Mouse (Mus musculus) retina, embryonic 14.5 days (tissue): ENCODE measurements around the gene Tmem135.
"Not testable (repeated sequence)": the region's sequence is repeated elsewhere in the genome, so short reads cannot be mapped to it uniquely, and the experiment has no call there.

ENCODE experiments used
- DNase-seq: peaks from one replicate; pipeline ENCODE4 v3.0.0-alpha.2; 2015; ENCODE audit warnings: low spot score

Gene Tmem135

GRCm38 (mm10) chr7:89322741-89323140, 81.3 kb downstream of the Tmem135 start:
- not testable (repeated sequence) for DNase-seq

GRCm38 (mm10) chr7:89319351-89319750, 84.7 kb downstream of the Tmem135 start:
- no peak for DNase-seq

- DNase-seq = not testable (repeated sequence)
Observed at GRCm38 (mm10) chr7:89317088-89317487, 86.9 kb downstream of the Tmem135 start.

GRCm38 (mm10) chr7:89316112-89316511, 87.9 kb downstream of the Tmem135 start:
- DNase-seq = no peak

- no peak for DNase-seq
Observed at GRCm38 (mm10) chr7:89311555-89311954, 92.5 kb downstream of the Tmem135 start.

GRCm38 (mm10) chr7:89308926-89309325, 95.1 kb downstream of the Tmem135 start:
- no peak for DNase-seq

- DNase-seq = no peak
Observed at GRCm38 (mm10) chr7:89308238-89308637, 95.8 kb downstream of the Tmem135 start.

DNA sequence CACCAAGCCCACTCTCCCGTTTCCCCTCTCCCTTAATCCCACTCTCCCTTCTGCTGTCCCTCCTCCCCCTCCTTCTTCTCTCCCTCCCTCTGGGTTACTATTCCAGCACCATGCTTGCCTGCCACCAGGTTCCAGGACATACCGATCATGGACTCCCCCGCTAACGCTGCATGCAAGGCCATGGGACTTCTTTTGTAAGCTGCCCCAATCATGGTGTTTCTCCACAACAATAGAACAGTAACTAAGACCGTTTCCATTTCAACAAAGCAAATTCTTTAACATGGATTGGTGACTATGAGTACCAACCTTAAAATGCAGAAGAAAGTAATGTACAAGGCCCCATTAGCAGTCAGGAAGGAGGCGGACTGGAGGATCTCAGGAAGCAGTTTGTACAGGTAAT, 97.2 kb downstream of the Tmem135 start:
- no peak for DNase-seq

- DNase-seq = no peak
Observed at GRCm38 (mm10) chr7:89304958-89305357, 99.1 kb downstream of the Tmem135 start.

DNA sequence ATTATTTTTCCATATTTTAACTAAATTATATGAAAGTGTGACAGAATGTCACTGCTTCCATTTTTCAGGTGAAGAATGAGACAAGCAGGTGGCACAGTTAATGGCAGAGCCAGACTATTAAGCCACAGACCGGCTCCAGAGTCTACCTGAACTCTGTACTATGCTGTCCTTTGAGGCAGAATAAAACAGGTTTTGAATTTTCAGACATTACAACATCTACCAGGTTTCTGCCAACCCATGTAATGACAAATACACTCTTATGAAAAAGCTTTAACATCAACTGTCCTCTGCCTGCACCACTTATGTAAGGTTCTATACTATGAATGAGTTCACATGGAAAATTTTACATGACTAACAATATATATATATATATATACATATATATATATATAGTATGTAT, 100.3 kb downstream of the Tmem135 start:
- DNase-seq = no peak

DNA sequence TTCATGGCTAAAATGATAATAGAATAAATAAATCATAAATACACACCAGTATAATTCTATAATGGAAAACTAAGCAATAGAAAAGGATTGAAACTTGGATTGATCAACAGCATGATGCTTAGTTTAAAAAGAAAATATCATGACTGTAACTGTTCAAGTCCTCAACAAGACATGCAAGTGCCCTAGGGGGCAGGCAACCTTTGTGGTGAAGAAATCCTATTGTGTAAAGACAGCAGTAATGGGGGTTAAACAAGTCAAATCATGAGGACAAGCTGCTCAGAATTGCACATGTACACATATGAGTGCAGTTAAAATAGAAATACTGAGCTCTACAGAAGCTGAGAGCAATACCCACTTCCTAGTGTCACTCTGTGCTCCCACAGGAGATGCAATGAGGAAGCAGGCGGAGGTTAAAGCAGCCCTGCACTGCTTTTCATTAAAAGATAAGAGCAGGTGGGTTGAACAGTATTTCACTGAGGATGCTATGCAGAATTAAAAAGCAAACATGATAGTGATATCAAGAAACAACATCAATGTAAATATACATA, 105.0 kb downstream of the Tmem135 start:
- DNase-seq = no peak

- DNase-seq = no peak
Observed at GRCm38 (mm10) chr7:89296941-89297340, 107.1 kb downstream of the Tmem135 start.

DNA sequence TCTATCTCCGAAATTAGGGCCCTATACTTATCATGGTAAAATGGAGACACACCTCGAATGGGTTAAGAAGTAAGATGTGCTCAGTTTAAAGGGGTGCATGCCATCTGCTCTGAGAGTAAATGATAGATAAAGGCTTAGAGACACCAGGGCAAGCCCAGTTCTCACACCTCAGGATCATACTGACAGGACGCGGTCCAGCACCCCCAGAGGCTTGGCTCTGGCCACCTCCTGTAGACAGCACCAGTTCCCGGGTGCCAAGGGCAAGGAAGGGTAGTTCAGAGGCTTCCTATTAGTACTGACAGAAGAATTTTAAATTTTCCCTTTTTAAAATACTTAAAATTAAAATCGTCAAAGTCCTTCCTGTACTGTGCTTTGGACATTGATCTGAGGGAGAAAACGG, 121.4 kb downstream of the Tmem135 start:
- no peak for DNase-seq

- DNase-seq = not testable (repeated sequence)
Observed at GRCm38 (mm10) chr7:89270438-89270837, 133.6 kb downstream of the Tmem135 start.

DNA sequence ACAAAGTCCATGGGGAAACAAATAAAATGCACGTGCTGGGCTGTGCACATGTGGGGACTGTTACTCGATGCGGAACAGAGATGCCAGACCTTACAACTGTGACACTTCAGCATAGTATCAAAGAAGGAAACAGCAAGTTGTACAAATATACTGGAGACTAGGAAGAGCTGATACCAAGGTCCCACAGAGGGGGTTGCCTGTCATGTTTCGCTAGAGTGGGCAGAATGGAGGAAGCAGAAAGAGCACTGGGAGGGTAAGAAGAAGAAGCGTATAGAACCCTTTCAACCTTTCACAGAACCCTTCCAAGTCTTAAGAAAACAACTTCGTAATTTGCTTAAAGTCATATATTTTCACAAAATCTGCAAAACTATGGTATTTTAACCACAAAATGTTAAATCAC, 134.2 kb downstream of the Tmem135 start:
- no peak for DNase-seq

- DNase-seq = no peak
Observed at GRCm38 (mm10) chr7:89267542-89267941, 136.5 kb downstream of the Tmem135 start.

DNA sequence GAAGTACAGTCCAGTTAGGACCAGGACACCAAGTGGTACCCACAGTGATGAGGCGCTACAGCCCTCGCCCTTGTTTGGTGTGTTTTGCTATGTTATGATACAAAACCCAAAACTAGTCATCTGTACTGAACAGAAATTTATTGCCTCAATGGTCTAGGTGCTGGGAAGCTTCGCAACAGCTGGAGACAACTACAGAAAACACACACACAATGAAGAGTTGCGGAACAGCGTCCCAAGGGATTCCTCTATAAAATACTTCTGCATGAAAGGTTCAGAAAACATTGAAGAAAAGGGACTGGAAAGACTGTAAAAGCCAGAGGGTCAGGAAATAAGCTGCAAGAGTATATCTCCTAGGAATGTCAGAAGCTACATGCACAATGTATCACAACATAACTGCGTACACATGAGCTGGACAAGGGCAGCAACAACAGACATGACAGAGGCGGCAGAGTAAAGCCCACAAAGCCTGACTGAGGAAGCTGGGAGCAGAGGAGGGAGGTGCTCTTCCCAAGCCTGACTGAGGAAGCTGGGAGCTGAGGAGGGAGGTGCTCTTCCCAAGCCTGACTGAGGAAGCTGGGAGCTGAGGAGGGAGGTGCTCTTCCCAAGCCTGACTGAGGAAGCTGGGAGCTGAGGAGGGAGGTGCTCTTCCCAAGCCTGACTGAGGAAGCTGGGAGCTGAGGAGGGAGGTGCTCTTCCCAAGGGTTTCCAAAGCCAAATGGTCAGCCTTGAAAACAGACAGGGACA, 137.8 kb downstream of the Tmem135 start:
- peak; percentile 5 for DNase-seq

DNA sequence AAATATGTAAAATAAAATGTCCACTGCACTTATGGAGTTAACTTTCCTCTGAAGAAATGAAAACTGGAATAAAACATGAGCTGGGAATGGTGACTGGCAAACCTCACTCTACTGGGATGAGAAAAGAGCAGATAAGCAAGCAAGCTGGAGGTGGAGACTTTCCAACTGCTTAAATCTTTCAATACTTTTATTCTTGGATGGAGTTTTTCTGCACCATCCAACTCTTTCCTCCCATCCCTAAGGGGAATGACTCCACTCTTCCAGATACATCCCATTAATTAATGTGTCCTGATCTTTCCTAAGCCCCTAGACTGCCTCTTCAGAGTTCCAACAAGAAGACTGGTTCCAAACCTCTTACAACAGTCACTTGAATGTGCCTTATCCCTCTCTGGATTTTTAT, 143.1 kb downstream of the Tmem135 start:
- DNase-seq = no peak

GRCm38 (mm10) chr7:89258832-89259231, 145.2 kb downstream of the Tmem135 start:
- no peak for DNase-seq

DNA sequence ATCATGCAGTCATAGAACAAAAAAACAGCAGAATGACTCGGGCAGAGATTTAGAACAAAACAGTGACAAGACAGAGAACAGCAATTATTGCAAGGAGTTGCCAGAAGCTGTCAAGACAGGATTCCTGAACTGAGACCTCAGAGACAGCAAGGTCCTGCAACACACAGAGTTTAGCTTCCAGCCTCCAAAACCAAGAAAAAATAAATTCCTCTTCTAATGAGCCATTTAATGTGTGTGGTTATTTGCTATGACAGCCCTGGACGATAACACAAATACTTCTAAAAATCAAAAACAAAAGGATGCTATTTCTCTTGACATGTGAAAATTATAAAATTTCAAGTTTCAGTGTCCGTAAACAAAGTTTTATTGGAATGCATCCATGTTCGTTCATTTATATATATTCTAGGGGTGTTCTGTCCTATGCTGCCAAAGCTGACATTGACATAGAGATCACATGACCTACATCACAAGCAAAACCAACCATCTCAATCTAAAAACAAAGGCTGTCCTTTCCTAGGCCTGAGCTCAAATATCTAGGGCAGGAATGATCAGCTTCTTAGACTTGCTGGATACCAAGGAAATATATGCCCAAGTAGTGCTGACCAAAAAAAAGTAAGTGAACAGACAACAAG, 146.0 kb downstream of the Tmem135 start:
- DNase-seq = no peak

DNA sequence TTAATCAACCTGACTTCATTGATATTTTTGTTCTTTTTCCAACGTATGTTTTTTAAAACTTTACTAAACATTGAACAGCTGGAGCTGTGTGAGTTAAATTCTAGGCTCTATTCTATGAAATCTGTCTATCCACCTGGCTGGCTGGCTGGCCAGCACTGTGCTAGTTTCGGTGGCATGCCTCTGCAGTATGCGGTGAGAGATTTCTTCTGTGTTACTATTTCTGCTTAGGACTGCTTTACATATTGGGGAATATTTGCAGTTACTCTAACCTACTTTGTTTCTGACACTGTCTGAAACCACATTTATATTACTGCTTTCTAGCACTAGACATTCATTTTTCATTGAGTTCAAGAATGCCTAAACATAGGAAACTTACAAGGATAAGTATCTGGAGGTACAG, 150.2 kb downstream of the Tmem135 start:
- no peak for DNase-seq

GRCm38 (mm10) chr7:89253317-89253716, 150.7 kb downstream of the Tmem135 start:
- DNase-seq = no peak

DNA sequence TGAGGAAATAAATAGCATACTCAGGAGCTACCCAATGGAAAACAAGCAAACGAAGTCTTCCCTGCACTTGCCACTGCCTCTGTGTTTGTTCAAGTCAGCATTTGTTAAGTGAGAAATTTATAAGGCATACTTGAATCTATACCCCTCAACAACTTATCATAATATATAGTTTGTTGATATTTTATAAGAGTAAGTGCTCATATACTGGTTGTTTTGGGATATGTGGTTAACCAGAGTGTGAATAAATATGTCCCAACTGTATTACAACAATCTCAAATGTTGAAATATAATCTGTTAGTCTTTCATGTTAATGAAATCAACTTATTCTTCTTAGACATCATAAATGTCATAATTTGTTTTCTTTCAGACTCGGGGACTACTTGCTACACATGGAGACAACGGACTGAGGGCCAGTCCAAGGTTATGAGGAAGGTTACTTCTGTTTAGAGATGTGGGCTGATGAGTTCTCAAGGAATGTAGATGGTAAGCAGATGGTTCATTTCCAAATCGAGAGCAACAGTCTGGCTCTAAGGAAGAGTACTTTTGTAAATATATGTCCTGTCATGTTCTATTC, 152.1 kb downstream of the Tmem135 start:
- no peak for DNase-seq
